Mouse (Mus musculus) E14TG2a.4 (cell line): ENCODE results near the gene Bptf.
"Not testable (repeated sequence)": the region's sequence is repeated elsewhere in the genome, so short reads cannot be mapped to it uniquely, and the experiment has no call there.

ENCODE experiments used
- CTCF ChIP-seq: conservative IDR thresholded peaks from 2 replicates; pipeline ENCODE4 v1.5.1; 2014; ENCODE audit warnings: low read length
- NANOG ChIP-seq: IDR thresholded peaks from 2 replicates; pipeline ENCODE4 v1.6.1; 2014; ENCODE audit warnings: borderline replicate concordance, low read length, mixed read lengths
- POU5F1 ChIP-seq: IDR thresholded peaks from 2 replicates; pipeline ENCODE4 v1.6.1; 2014; ENCODE audit warnings: low read length, borderline replicate concordance

- TF ChIP-seq CTCF, NANOG: not testable (repeated sequence)
- 0 out of 2 replicates have a peak, but pooled peaks have one; percentile 32 for TF ChIP-seq POU5F1
Measured at GRCm38 (mm10) chr11:107019722-107020121, 112.2 kb downstream of the Bptf start.
